Mouse (Mus musculus): ENCODE measurements around the gene Cenph. TPM values are rescaled to one million over a fixed set of nuclear protein-coding genes. Genes with fewer than 3 reads are reported as not detected.
"Not testable (repeated sequence)": the region's sequence is repeated elsewhere in the genome, so short reads cannot be mapped to it uniquely, and the experiment has no call there.

The Cenph gene
- polyA plus RNA-seq, 1 experiment from 2014 or later, result 31.2 TPM

DNA sequence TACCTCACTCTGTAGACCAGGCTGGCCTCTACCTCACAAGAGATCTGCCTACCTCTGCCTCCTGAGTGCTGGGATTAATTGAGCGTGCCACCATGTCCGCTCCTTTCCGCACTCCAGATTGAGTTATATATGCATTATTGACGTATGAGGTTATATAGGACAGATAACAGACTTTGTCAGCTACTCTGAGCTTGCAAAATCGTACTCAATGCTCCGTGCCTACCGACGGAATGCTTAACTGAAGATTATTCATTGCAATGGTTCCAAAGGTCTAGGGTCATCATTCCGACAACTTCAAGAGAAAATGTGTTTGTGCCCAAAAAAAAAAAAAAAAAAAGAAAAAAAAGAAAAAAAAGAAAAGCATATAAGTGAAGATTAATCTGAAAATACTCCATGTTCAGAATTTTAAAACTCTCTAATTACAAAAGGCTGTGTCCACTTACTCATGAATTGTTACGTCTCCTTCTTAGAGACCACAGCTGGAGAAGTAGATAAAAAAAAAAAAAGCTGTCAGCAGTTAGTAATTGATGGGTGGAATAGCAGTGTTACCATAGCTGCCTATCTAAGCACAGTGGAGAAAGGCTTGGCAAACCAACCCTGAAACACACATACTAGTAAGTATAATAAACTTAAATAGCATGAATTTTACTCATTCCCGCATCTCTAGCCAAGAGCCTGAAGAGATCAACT lies 32.2 kb downstream of the Cenph start:
- H3K9me3 ChIP-seq (replicated peaks; ENCODE audit: control insufficient read depth, low read length), result no peaks in the 10 kb centered on the region
- H3K27me3 ChIP-seq (ENCODE audit: control insufficient read depth, insufficient read depth, low read length), result no peaks in the 10 kb centered on the region
- peaks cover 3% of the 10 kb centered on the region; the same call in 1 of the 2 replicates for H3K36me3 ChIP-seq (ENCODE audit: control insufficient read depth, insufficient read depth, low read length)
- peak overlapping the region; percentile 82 for H3K4me3 ChIP-seq (ENCODE audit: low read depth, low read length)
- H3K9ac ChIP-seq (ENCODE audit: low read depth, low read length), result peak overlapping the region; percentile 89
- 61% methylated on average over 11 of the region's 11 CpGs for WGBS (ENCODE audit: insufficient replicate concordance)
- H3K27ac ChIP-seq (ENCODE audit: low read depth, low read length), result peak overlapping the region; percentile 98
- H3K4me2 ChIP-seq, result peak overlapping the region; percentile 60
- ATAC-seq (replicated peaks; ENCODE audit: insufficient number of reproducible peaks, low FRiP score, low TSS enrichment), result peak; percentile 21; the same call in 1 of the 2 replicates
- peaks cover 5% of the 10 kb centered on the region; the same call in 1 of the 2 replicates for H3K4me1 ChIP-seq (ENCODE audit: control insufficient read depth, insufficient read depth, low read length)

DNA sequence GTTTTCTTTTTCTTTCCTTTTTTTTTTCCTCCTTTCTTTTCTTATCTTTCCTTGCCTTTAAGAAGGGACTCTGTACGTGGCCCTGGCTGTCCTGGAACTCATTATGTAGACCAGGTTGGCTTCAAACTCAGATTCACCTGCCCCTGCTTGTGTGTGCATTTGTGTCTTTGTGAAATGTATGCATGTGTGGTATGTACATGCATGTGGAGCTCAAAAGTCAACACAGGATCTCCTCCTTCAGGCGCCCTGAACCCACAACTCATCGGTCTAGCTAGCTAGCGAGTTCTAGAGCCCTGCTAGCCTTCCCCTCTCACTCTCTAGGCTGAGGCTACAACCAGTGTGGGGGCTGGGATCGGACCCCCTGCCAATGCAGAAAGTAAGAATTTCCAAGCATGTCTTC lies 32.9 kb downstream of the Cenph start:
- peaks cover 5% of the 10 kb centered on the region; the same call in 1 of the 2 replicates for H3K4me1 ChIP-seq (ENCODE audit: control insufficient read depth, insufficient read depth, low read length)
- no peaks in the 10 kb centered on the region for H3K9me3 ChIP-seq (replicated peaks; ENCODE audit: control insufficient read depth, low read length)
- peaks cover 3% of the 10 kb centered on the region for H3K36me3 ChIP-seq (ENCODE audit: control insufficient read depth, insufficient read depth, low read length)
- ATAC-seq (replicated peaks; ENCODE audit: insufficient number of reproducible peaks, low FRiP score, low TSS enrichment), result no peak
- H3K4me2 ChIP-seq, result peak overlapping the region; percentile 14
- whole genome bisulfite sequencing (ENCODE audit: insufficient replicate concordance), result 80% methylated on average over 5 of the region's 5 CpGs
- no peak overlapping the region for H3K4me3 ChIP-seq (ENCODE audit: low read depth, low read length)
- H3K9ac ChIP-seq (ENCODE audit: low read depth, low read length), result no peak overlapping the region
- no peak overlapping the region for H3K27ac ChIP-seq (ENCODE audit: low read depth, low read length)
- H3K27me3 ChIP-seq (ENCODE audit: control insufficient read depth, insufficient read depth, low read length), result no peaks in the 10 kb centered on the region

DNA sequence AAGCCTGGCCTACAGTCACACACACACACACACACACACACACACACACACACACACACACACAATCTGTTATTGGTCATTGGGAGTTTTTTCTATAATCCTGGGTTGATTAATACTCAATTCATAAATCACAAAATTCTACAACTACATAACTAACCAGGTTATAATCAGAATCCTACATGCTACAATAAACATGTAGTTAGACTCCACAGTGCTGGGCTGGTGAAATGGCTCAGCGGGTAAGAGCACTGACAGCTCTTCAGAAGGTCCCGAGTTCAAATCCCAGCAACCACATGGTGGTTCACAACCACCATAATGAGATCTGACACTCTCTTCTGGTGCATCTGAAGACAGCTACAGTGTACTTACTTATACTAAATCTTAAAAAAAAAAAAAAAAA lies 42.9 kb downstream of the Cenph start:
- Histone ChIP-seq H3K9ac (ENCODE audit: low read depth, low read length) (no peak overlapping the region), H3K27ac (ENCODE audit: low read depth, low read length) (no peak overlapping the region), H3K4me1 (ENCODE audit: control insufficient read depth, insufficient read depth, low read length) (peaks cover 12% of the 10 kb centered on the region), H3K4me3 (ENCODE audit: low read depth, low read length) (no peak overlapping the region), H3K36me3 (ENCODE audit: control insufficient read depth, insufficient read depth, low read length) (peaks cover 14% of the 10 kb centered on the region), H3K27me3 (ENCODE audit: control insufficient read depth, insufficient read depth, low read length) (no peaks in the 10 kb centered on the region), H3K9me3 (replicated peaks; ENCODE audit: control insufficient read depth, low read length) (no peaks in the 10 kb centered on the region), H3K4me2 (no peak overlapping the region)
- ATAC-seq (replicated peaks; ENCODE audit: insufficient number of reproducible peaks, low FRiP score, low TSS enrichment), result no peak
- WGBS (ENCODE audit: insufficient replicate concordance), result 89% methylated on average over 2 of the region's 2 CpGs

DNA sequence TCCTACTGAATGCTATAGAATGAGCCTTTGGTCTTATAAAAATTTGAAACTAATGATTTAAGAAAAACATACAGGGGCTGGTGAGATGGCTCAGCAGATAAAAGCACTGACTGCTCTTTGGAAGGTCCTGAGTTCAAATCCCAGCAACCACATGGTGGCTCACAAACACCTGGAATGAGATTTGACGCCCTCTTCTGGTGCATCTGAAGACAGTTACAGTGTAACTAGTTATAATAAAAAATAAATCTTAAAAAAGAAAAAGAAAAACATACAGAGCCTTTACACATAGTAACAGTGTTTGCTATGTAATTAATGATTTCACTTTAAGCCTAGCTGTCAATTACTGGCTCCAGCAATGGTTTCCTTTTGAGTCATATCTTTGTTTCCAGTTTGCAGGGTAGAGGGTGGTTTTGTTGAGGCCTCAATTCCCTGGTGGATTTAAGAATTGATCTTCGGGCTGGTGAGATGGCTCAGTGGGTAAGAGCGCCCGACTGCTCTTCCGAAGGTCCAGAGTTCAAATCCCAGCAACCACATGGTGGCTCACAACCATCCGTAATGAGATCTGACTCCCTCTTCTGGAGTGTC lies 44.1 kb downstream of the Cenph start:
- H3K4me2 ChIP-seq, result peak overlapping the region; percentile 78
- H3K27me3 ChIP-seq (ENCODE audit: control insufficient read depth, insufficient read depth, low read length); ATAC-seq (replicated peaks; ENCODE audit: insufficient number of reproducible peaks, low FRiP score, low TSS enrichment); H3K9me3 ChIP-seq (replicated peaks; ENCODE audit: control insufficient read depth, low read length); H3K27ac ChIP-seq (ENCODE audit: low read depth, low read length); H3K9ac ChIP-seq (ENCODE audit: low read depth, low read length): not testable (repeated sequence)
- peaks cover 16% of the 10 kb centered on the region for H3K4me1 ChIP-seq (ENCODE audit: control insufficient read depth, insufficient read depth, low read length)
- peak overlapping the region; percentile 71; the same call in 1 of the 2 replicates for H3K4me3 ChIP-seq (ENCODE audit: low read depth, low read length)
- peaks cover 17% of the 10 kb centered on the region for H3K36me3 ChIP-seq (ENCODE audit: control insufficient read depth, insufficient read depth, low read length)
- 91% methylated on average over 5 of the region's 6 CpGs for WGBS (ENCODE audit: insufficient replicate concordance)

DNA sequence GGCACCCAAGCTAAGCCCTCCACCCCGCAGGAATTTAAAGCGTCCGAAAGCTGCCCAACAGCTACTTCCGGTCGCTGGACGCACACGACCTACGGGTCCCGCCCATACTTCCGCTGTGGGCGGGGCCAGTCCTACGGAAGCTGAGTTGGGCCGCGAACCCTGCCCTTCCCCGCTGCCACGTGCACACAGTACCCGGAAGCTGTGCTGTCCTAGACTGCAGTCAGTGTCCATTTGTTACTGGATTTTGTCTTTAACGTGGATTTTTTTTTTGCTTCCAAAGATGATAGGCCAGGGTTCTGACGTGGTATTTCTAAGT lies 44.9 kb downstream of the Cenph start, which contains the start of gene Cdk7:
Gene Cdk7 (minus strand): TSS at position 79 of the 316 bp plus-strand sequence.
- H3K27me3 ChIP-seq (ENCODE audit: control insufficient read depth, insufficient read depth, low read length), result no peaks in the 10 kb centered on the region
- no peaks in the 10 kb centered on the region for H3K9me3 ChIP-seq (replicated peaks; ENCODE audit: control insufficient read depth, low read length)
- peak; percentile 98 for ATAC-seq (replicated peaks; ENCODE audit: insufficient number of reproducible peaks, low FRiP score, low TSS enrichment)
- H3K36me3 ChIP-seq (ENCODE audit: control insufficient read depth, insufficient read depth, low read length), result peaks cover 17% of the 10 kb centered on the region
- WGBS (ENCODE audit: insufficient replicate concordance), result under 1% methylated on average over 19 of the region's 19 CpGs
- H3K4me3 ChIP-seq (ENCODE audit: low read depth, low read length), result peak within 1 kb of the TSS; percentile 71
- H3K9ac ChIP-seq (ENCODE audit: low read depth, low read length), result peak within 1 kb of the TSS; percentile 94
- peak within 1 kb of the TSS; percentile 78 for H3K4me2 ChIP-seq
- peaks cover 20% of the 10 kb centered on the region for H3K4me1 ChIP-seq (ENCODE audit: control insufficient read depth, insufficient read depth, low read length)
- peak within 1 kb of the TSS; percentile 95 for H3K27ac ChIP-seq (ENCODE audit: low read depth, low read length)

DNA sequence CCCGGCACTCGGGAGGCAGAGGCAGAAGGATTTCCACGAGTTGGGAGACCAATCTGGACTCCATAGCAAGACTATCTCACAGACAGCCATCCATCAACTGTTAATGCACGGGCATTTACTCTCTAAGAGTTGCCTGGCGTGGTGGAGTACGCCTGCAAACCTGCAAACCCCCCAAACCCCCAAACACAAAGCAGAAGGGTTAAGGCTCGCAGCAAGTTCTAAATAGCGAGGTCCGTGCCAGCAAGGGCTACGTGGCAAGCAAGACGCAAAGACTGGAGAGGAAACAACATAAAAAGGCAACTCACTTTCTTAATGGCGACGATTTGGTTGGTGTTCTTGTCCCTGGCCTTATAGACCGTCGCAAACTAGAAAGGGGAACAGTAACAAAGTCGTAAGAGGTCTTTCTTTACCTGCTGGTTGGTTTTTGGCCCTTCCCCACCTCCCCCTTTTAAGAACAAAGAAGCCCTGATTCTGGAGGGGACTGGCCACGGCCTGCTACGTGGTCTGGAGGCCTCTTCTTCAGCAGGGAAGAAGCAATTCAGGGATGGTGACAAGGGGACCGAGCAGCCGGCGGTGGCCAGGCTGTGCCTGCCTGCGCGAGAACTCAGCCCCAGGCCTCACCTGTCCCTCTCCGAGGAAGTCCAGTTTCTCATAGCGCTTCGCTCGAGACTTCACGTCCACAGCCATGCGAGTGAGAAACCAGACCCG lies 45.4 kb downstream of the Cenph start:
- H3K4me2 ChIP-seq, result peak overlapping the region; percentile 78
- no peak for ATAC-seq (replicated peaks; ENCODE audit: insufficient number of reproducible peaks, low FRiP score, low TSS enrichment)
- H3K9ac ChIP-seq (ENCODE audit: low read depth, low read length), result peak overlapping the region; percentile 94
- no peaks in the 10 kb centered on the region for H3K27me3 ChIP-seq (ENCODE audit: control insufficient read depth, insufficient read depth, low read length)
- under 1% methylated on average over 30 of the region's 30 CpGs for WGBS (ENCODE audit: insufficient replicate concordance)
- H3K27ac ChIP-seq (ENCODE audit: low read depth, low read length), result peak overlapping the region; percentile 95
- H3K9me3 ChIP-seq (replicated peaks; ENCODE audit: control insufficient read depth, low read length), result no peaks in the 10 kb centered on the region
- peak overlapping the region; percentile 71 for H3K4me3 ChIP-seq (ENCODE audit: low read depth, low read length)
- H3K4me1 ChIP-seq (ENCODE audit: control insufficient read depth, insufficient read depth, low read length), result peaks cover 23% of the 10 kb centered on the region
- peaks cover 16% of the 10 kb centered on the region for H3K36me3 ChIP-seq (ENCODE audit: control insufficient read depth, insufficient read depth, low read length)

DNA sequence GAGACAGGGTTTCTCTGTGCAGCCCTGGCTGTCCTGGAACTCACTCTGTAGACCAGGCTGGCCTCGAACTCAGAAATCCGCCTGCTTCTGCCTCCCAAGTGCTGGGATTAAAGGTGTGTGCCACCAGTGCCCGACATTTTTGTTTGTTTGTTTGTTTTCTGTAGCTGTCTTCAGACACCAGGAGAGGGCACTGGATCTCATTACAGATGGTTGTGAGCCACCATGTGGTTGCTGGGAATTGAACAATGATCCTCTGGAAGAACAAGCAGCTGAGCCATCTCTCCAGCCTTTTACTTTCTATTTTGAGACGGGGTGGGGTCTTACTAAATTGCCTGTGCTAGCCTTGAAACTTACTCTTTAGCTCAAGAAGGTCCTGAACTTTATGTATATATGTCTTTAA lies 47.2 kb downstream of the Cenph start:
- not testable (repeated sequence) for H3K27ac ChIP-seq (ENCODE audit: low read depth, low read length)
- Histone ChIP-seq H3K4me2 (peak overlapping the region; percentile 0; the same call in 1 of the 2 replicates), H3K36me3 (ENCODE audit: control insufficient read depth, insufficient read depth, low read length) (peaks cover 12% of the 10 kb centered on the region)

DNA sequence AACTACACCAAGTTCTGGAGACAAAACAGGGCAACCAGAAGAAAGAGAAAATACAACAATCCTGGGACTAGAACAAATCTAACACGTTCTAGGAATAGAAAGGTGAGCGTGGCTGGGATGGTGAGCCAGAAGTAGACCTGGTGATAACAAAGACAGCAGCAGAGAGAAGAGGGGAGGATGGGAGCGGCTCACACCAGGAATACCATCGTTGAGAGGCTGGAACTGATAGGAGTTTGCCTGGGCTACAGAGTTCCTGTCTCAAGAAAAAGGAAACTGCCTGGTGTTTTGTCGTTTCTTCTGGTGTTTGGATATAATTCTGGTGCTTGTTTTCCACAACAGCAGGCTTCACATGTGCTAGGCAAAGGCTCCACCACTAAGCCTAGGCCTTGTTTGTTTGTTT lies 47.6 kb downstream of the Cenph start:
- Histone ChIP-seq H3K4me1 (ENCODE audit: control insufficient read depth, insufficient read depth, low read length) (peaks cover 27% of the 10 kb centered on the region), H3K27me3 (ENCODE audit: control insufficient read depth, insufficient read depth, low read length) (no peaks in the 10 kb centered on the region), H3K4me3 (ENCODE audit: low read depth, low read length) (no peak overlapping the region), H3K27ac (ENCODE audit: low read depth, low read length) (peak overlapping the region; percentile 46; the same call in 1 of the 2 replicates), H3K9me3 (replicated peaks; ENCODE audit: control insufficient read depth, low read length) (no peaks in the 10 kb centered on the region), H3K9ac (ENCODE audit: low read depth, low read length) (0 out of 2 replicates have a peak overlapping the region, but pooled peaks have one; percentile 39), H3K4me2 (peak overlapping the region; percentile 11; the same call in 1 of the 2 replicates), H3K36me3 (ENCODE audit: control insufficient read depth, insufficient read depth, low read length) (peaks cover 12% of the 10 kb centered on the region)
- no peak for ATAC-seq (replicated peaks; ENCODE audit: insufficient number of reproducible peaks, low FRiP score, low TSS enrichment)
- 39% methylated on average over 5 of the region's 5 CpGs for WGBS (ENCODE audit: insufficient replicate concordance)

More for the DNA sequence above, 47.2 kb downstream of the Cenph start:
- H3K27me3 ChIP-seq (ENCODE audit: control insufficient read depth, insufficient read depth, low read length); H3K9me3 ChIP-seq (replicated peaks; ENCODE audit: control insufficient read depth, low read length); ATAC-seq (replicated peaks; ENCODE audit: insufficient number of reproducible peaks, low FRiP score, low TSS enrichment); H3K4me3 ChIP-seq (ENCODE audit: low read depth, low read length); H3K9ac ChIP-seq (ENCODE audit: low read depth, low read length): not testable (repeated sequence)
- H3K4me1 ChIP-seq (ENCODE audit: control insufficient read depth, insufficient read depth, low read length), result peaks cover 27% of the 10 kb centered on the region
- WGBS (ENCODE audit: insufficient replicate concordance), result 89% methylated on average over 4 of the region's 4 CpGs

Measured in heart, embryonic 11.5 days (tissue).